Mouse (Mus musculus) neural tube, embryonic 12.5 days (tissue): ENCODE data around the gene Pias1. TPM values are rescaled to one million over a fixed set of nuclear protein-coding genes. Genes with fewer than 3 reads are reported as not detected.

Experiments
- ATAC-seq: fragments of 200-750 bp; cut with Nextera tagmentation; 2 replicates; pipeline ENCODE4 v1.8.0; 2017; ENCODE audit warnings: low read depth, mild to moderate bottlenecking, moderate TSS enrichment, moderate library complexity; ENCODE audit not compliant: low FRiP score
- H3K27ac ChIP-seq: fragments of 300-500 bp; sonication (generic); 2 replicates; pipeline ENCODE4 v1.5.1; 2016
- H3K27me3 ChIP-seq: fragments of 300-500 bp; sonication (generic); replicated peaks from 2 replicates; pipeline ENCODE4 v1.6.1; 2016; ENCODE audit warnings: mild to moderate bottlenecking
- H3K36me3 ChIP-seq: fragments of 300-500 bp; sonication (generic); 2 replicates; pipeline ENCODE4 v1.6.1; 2016; ENCODE audit warnings: mild to moderate bottlenecking
- H3K4me1 ChIP-seq: fragments of 300-500 bp; sonication (generic); 2 replicates; pipeline ENCODE4 v1.6.1; 2016
- H3K4me2 ChIP-seq: fragments of 300-500 bp; sonication (generic); replicated peaks from 2 replicates; pipeline ENCODE4 v1.6.1; 2016; ENCODE audit warnings: mild to moderate bottlenecking
- H3K4me3 ChIP-seq: fragments of 300-500 bp; sonication (generic); 2 replicates; pipeline ENCODE4 v1.5.1; 2016
- H3K9ac ChIP-seq: fragments of 300-500 bp; sonication (generic); 2 replicates; pipeline ENCODE4 v1.6.1; 2016; ENCODE audit warnings: mild to moderate bottlenecking
- H3K9me3 ChIP-seq: fragments of 300-500 bp; sonication (generic); 2 replicates; pipeline ENCODE4 v1.6.1; 2016; ENCODE audit warnings: mild to moderate bottlenecking
- WGBS: fragments of 180-500 bp; shearing (Covaris S2); methylation state at CpG from one replicate; pipeline ENCODE4 v1.1.7; 2016; 5-methylcytosine and 5-hydroxymethylcytosine counted together
- polyA plus RNA-seq: library from polyadenylated mRNA; unstranded; fragments of >200 nt; fragmentation: Nextera tagmentation; extraction: Ambion mirVana; gene quantifications from 2 replicates; pipeline ENCODE4 v1.2.1, GENCODE M21; 2016

Gene Pias1
- polyA plus RNA-seq, 1 experiment from 2014 or later = 64.5 TPM

GRCm38 (mm10) chr9:62844461-62844860 is 143.3 kb downstream of the Pias1 start:
- Histone ChIP-seq H3K4me2 (no peak overlapping the region), H3K4me1 (no peaks in the 10 kb centered on the region), H3K36me3 (no peaks in the 10 kb centered on the region), H3K9ac (no peak overlapping the region), H3K9me3 (no peaks in the 10 kb centered on the region), H3K27me3 (no peaks in the 10 kb centered on the region), H3K4me3 (no peak overlapping the region), H3K27ac (no peak overlapping the region)
- no peak for ATAC-seq
- WGBS = 97% methylated on average over 5 of the region's 5 CpGs

GRCm38 (mm10) chr9:62843356-62844024 is 144.2 kb downstream of the Pias1 start:
- Histone ChIP-seq H3K4me1 (peaks cover 6% of the 10 kb centered on the region), H3K36me3 (no peaks in the 10 kb centered on the region), H3K4me3 (no peak overlapping the region), H3K9ac (no peak overlapping the region), H3K4me2 (no peak overlapping the region), H3K27ac (no peak overlapping the region), H3K27me3 (no peaks in the 10 kb centered on the region), H3K9me3 (no peaks in the 10 kb centered on the region)
- ATAC-seq = no peak
- WGBS = 86% methylated on average over 10 of the region's 10 CpGs

- no peaks in the 10 kb centered on the region for H3K36me3 ChIP-seq
- peak overlapping the region; percentile 87 for H3K9ac ChIP-seq
- H3K4me3 ChIP-seq = peak overlapping the region; percentile 67
- H3K4me2 ChIP-seq = peak overlapping the region; percentile 93
- H3K27ac ChIP-seq = no peak overlapping the region; the same call in 1 of the 2 replicates
- WGBS = 14% methylated on average over 14 of the region's 14 CpGs
- H3K4me1 ChIP-seq = peaks cover 6% of the 10 kb centered on the region
- H3K27me3 ChIP-seq = no peaks in the 10 kb centered on the region
- H3K9me3 ChIP-seq = no peaks in the 10 kb centered on the region
- no peak; the same call in 1 of the 2 replicates for ATAC-seq
Observed at GRCm38 (mm10) chr9:62839172-62839770, 148.5 kb downstream of the Pias1 start.

GRCm38 (mm10) chr9:62838506-62839171 is 149.1 kb downstream of the Pias1 start, which contains the start of gene Cln6:
Gene Cln6 (plus strand): TSS chr9:62838785.
- Histone ChIP-seq H3K27me3 (no peaks in the 10 kb centered on the region), H3K27ac (no peak within 1 kb of the TSS; the same call in 1 of the 2 replicates), H3K4me2 (peak within 1 kb of the TSS; percentile 93), H3K4me1 (peaks cover 6% of the 10 kb centered on the region), H3K9me3 (no peaks in the 10 kb centered on the region), H3K36me3 (no peaks in the 10 kb centered on the region), H3K4me3 (peak within 1 kb of the TSS; percentile 67), H3K9ac (peak within 1 kb of the TSS; percentile 87)
- peak; percentile 78 for ATAC-seq
- WGBS = under 1% methylated on average over 43 of the region's 48 CpGs

- H3K9me3 ChIP-seq = no peaks in the 10 kb centered on the region
- 23% methylated on average over 8 of the region's 8 CpGs for WGBS
- H3K27ac ChIP-seq = no peak overlapping the region
- no peak overlapping the region for H3K9ac ChIP-seq
- H3K4me2 ChIP-seq = peak overlapping the region; percentile 93
- peaks cover 6% of the 10 kb centered on the region for H3K4me1 ChIP-seq
- no peaks in the 10 kb centered on the region for H3K36me3 ChIP-seq
- peak overlapping the region; percentile 67 for H3K4me3 ChIP-seq
- no peaks in the 10 kb centered on the region for H3K27me3 ChIP-seq
- ATAC-seq = peak; percentile 10; the same call in 1 of the 2 replicates
Observed at GRCm38 (mm10) chr9:62838146-62838505, 149.6 kb downstream of the Pias1 start.

- Histone ChIP-seq H3K9ac (no peak overlapping the region), H3K9me3 (no peaks in the 10 kb centered on the region), H3K4me1 (peaks cover 6% of the 10 kb centered on the region), H3K27me3 (no peaks in the 10 kb centered on the region), H3K36me3 (no peaks in the 10 kb centered on the region), H3K27ac (no peak overlapping the region), H3K4me2 (no peak overlapping the region), H3K4me3 (no peak overlapping the region)
- 65% methylated on average over 3 of the region's 3 CpGs for whole genome bisulfite sequencing
- no peak for ATAC-seq
Observed at GRCm38 (mm10) chr9:62837611-62838010, 150.1 kb downstream of the Pias1 start.

- Histone ChIP-seq H3K4me1 (peaks cover 6% of the 10 kb centered on the region), H3K4me3 (no peak overlapping the region), H3K27me3 (no peaks in the 10 kb centered on the region), H3K4me2 (no peak overlapping the region), H3K9ac (no peak overlapping the region), H3K9me3 (no peaks in the 10 kb centered on the region), H3K27ac (no peak overlapping the region), H3K36me3 (no peaks in the 10 kb centered on the region)
- no peak for ATAC-seq
- 53% methylated on average over 4 of the region's 4 CpGs for WGBS
Observed at GRCm38 (mm10) chr9:62835705-62836446, 151.8 kb downstream of the Pias1 start.

GRCm38 (mm10) chr9:62834906-62835305 is 152.8 kb downstream of the Pias1 start:
- Histone ChIP-seq H3K9me3 (no peaks in the 10 kb centered on the region), H3K36me3 (no peaks in the 10 kb centered on the region), H3K4me3 (no peak overlapping the region), H3K27me3 (no peaks in the 10 kb centered on the region), H3K9ac (no peak overlapping the region), H3K27ac (no peak overlapping the region), H3K4me2 (no peak overlapping the region), H3K4me1 (peaks cover 6% of the 10 kb centered on the region)
- 85% methylated on average over 5 of the region's 5 CpGs for WGBS
- no peak for ATAC-seq

- no peak overlapping the region for H3K4me2 ChIP-seq
- no peaks in the 10 kb centered on the region for H3K27me3 ChIP-seq
- no peak overlapping the region for H3K9ac ChIP-seq
- peaks cover 20% of the 10 kb centered on the region for H3K4me1 ChIP-seq
- no peak overlapping the region for H3K4me3 ChIP-seq
- no peaks in the 10 kb centered on the region for H3K9me3 ChIP-seq
- 85% methylated on average over 6 of the region's 6 CpGs for WGBS
- H3K27ac ChIP-seq = no peak overlapping the region
- H3K36me3 ChIP-seq = no peaks in the 10 kb centered on the region
- ATAC-seq = no peak
Observed at GRCm38 (mm10) chr9:62829877-62830276, 157.8 kb downstream of the Pias1 start.

GRCm38 (mm10) chr9:62828662-62829086 is 159.1 kb downstream of the Pias1 start:
- ATAC-seq = peak; percentile 92
- peak overlapping the region; percentile 52 for H3K4me2 ChIP-seq
- no peaks in the 10 kb centered on the region for H3K9me3 ChIP-seq
- no peak overlapping the region for H3K9ac ChIP-seq
- no peaks in the 10 kb centered on the region for H3K36me3 ChIP-seq
- 0 out of 2 replicates have a peak overlapping the region, but pooled peaks have one; percentile 11 for H3K4me3 ChIP-seq
- under 1% methylated on average over 23 of the region's 23 CpGs for WGBS
- peaks cover 20% of the 10 kb centered on the region for H3K4me1 ChIP-seq
- H3K27ac ChIP-seq = no peak overlapping the region
- H3K27me3 ChIP-seq = no peaks in the 10 kb centered on the region
